Comparison of ENCODE assay signal across 8 mouse cellular contexts in genomic region chr13:19364245-19364772, GRCm38 (mm10). TPM values are rescaled to one million over a fixed set of nuclear protein-coding genes. Genes with fewer than 3 reads are reported as not detected.
DNase-seq lines count a peak whose midpoint lies in the region; ATAC-seq and TF ChIP-seq lines count a peak whose summit lies in the region.

No protein-coding gene starts in this region.

- WGBS in forebrain, embryonic 12.5 days = 89% methylated on average over 11 of the region's 11 CpGs
- 37% methylated on average over 11 of the region's 11 CpGs for WGBS in kidney, adult 2 months
- WGBS in liver, embryonic 12.5 days (ENCODE audit: insufficient replicate concordance) = 74% methylated on average over 11 of the region's 11 CpGs

- no peaks in the 10 kb centered on the region for H3K9me3 ChIP-seq in forebrain, embryonic 12.5 days
- no peaks in the 10 kb centered on the region for H3K9me3 ChIP-seq in liver, embryonic 12.5 days (replicated peaks)

- TF ChIP-seq POLR2A in kidney, adult 2 months (IDR thresholded peaks at IDR 0.05; ENCODE audit: low read depth, low read length) = no peak

- H3K36me3 ChIP-seq in forebrain, embryonic 12.5 days (replicated peaks) = peaks cover 31% of the 10 kb centered on the region
- H3K36me3 ChIP-seq in kidney, adult 2 months (ENCODE audit: control insufficient read depth, insufficient read depth, low read length) = no peaks in the 10 kb centered on the region
- peaks cover 20% of the 10 kb centered on the region for H3K36me3 ChIP-seq in liver, embryonic 12.5 days

- H3K27me3 ChIP-seq in forebrain, embryonic 12.5 days = no peaks in the 10 kb centered on the region
- H3K27me3 ChIP-seq in kidney, adult 2 months (replicated peaks; ENCODE audit: control insufficient read depth, insufficient read depth, low read length) = no peaks in the 10 kb centered on the region
- H3K27me3 ChIP-seq in liver, embryonic 12.5 days (replicated peaks) = no peaks in the 10 kb centered on the region

- no peak overlapping the region for H3K9ac ChIP-seq in forebrain, embryonic 12.5 days
- no peak overlapping the region for H3K9ac ChIP-seq in liver, embryonic 12.5 days

- peak; percentile 52 for ATAC-seq in activated CD4-positive, CD25-positive, alpha-beta regulatory T cell, adult 4 months
- peak; percentile 31; the same call in 1 of the 2 replicates for ATAC-seq in forebrain, embryonic 12.5 days (ENCODE audit: low FRiP score)
- 0 out of 2 replicates have a peak, but pooled peaks have one; percentile 13 for ATAC-seq in liver, embryonic 12.5 days

- H3K27ac ChIP-seq in forebrain, embryonic 12.5 days = no peak overlapping the region
- H3K27ac ChIP-seq in kidney, adult 2 months (ENCODE audit: insufficient read depth, low read depth, low read length) = peak overlapping the region; percentile 39; the same call in 1 of the 2 replicates
- H3K27ac ChIP-seq in liver, embryonic 12.5 days = no peak overlapping the region

- peak; percentile 42 for TF ChIP-seq CTCF in kidney, adult 2 months (conservative IDR thresholded peaks at IDR 0.05; ENCODE audit: insufficient read depth, insufficient read length, low read depth, low read length)

- H3K4me3 ChIP-seq in forebrain, embryonic 12.5 days (replicated peaks) = no peak overlapping the region
- H3K4me3 ChIP-seq in kidney, adult 2 months (ENCODE audit: insufficient read depth, low read depth, low read length) = no peak overlapping the region
- H3K4me3 ChIP-seq in liver, embryonic 12.5 days = no peak overlapping the region

- peak; percentile 62 to 81 for DNase-seq in right cerebral cortex, adult 2 months (ENCODE audit: low spot score in 2 of 2)
- DNase-seq in right cerebral cortex, postnatal 25 days = no peak
- peak; percentile 84 for DNase-seq in kidney, adult 2 months
- DNase-seq in retina, embryonic 14.5 days (ENCODE audit: low spot score) = peak; percentile 86
- no peak for DNase-seq in gastrocnemius, adult 8-10 months (ENCODE audit: low spot score in 2 of 2)

- no peaks in the 10 kb centered on the region for H3K4me1 ChIP-seq in forebrain, embryonic 12.5 days
- H3K4me1 ChIP-seq in kidney, adult 2 months (ENCODE audit: control insufficient read depth, insufficient read depth, low read length) = peaks cover 22% of the 10 kb centered on the region; the same call in 1 of the 2 replicates
- H3K4me1 ChIP-seq in liver, embryonic 12.5 days = no peaks in the 10 kb centered on the region

- no peak overlapping the region for H3K4me2 ChIP-seq in forebrain, embryonic 12.5 days
- no peak overlapping the region for H3K4me2 ChIP-seq in liver, embryonic 12.5 days

RNA-seq across cellular contexts. Expression of gene Stard3nl, which starts 31.3 kb away (rescaled TPM):
- 10 to 100 TPM; 59.4 to 61.0 TPM for polyA plus RNA-seq in activated CD4-positive, CD25-positive, alpha-beta regulatory T cell, adult 4 months (2017; shearing (Covaris generic))
- 128 and 132 TPM in 2 replicates for polyA plus RNA-seq in forebrain, embryonic 12.5 days (2016; fragmentation: Nextera tagmentation; extraction: Ambion mirVana)
- polyA plus RNA-seq in kidney, adult 2 months (2012; rRNA removed) = 21.8 and 30.3 TPM in 2 replicates
- 29.8 and 33.5 TPM in 2 replicates for polyA plus RNA-seq in liver, embryonic 12.5 days (2016; fragmentation: Nextera tagmentation; extraction: Ambion mirVana)
- 1 to 10 TPM; 5.9 to 8.8 (median 7.1) TPM for total RNA-seq in gastrocnemius, adult 8-10 months (2022)

Comparison
In these comparisons a context has a peak if more than half of its experiments do, and no peak if none do; other contexts are left out.
1. DNase-seq: peak in right cerebral cortex, adult 2 months (2 of 2), kidney, adult 2 months (single experiment) and retina, embryonic 14.5 days (single experiment); none in right cerebral cortex, postnatal 25 days (single experiment) and gastrocnemius, adult 8-10 months (0 of 2).
2. Peak in every context shown above with its lines, with median percentiles within 50 percentile points of each other: ATAC-seq.